Mouse (Mus musculus) kidney, adult 2 months (tissue): ENCODE data around the gene Gm9944.

Source experiments
- CTCF ChIP-seq: fragments of 200-500 bp; conservative IDR thresholded peaks from 2 replicates; pipeline ENCODE4 v1.5.1; 2011; ENCODE audit warnings: low read depth, mild to moderate bottlenecking, control low read depth, low read length, moderate library complexity, mixed read lengths; ENCODE audit not compliant: insufficient read depth, insufficient read length
- POLR2A ChIP-seq: fragments of 200-500 bp; IDR thresholded peaks from one replicate; pipeline ENCODE4 v1.6.1; 2011; ENCODE audit warnings: low read depth, low read length, control low read depth

DNA sequence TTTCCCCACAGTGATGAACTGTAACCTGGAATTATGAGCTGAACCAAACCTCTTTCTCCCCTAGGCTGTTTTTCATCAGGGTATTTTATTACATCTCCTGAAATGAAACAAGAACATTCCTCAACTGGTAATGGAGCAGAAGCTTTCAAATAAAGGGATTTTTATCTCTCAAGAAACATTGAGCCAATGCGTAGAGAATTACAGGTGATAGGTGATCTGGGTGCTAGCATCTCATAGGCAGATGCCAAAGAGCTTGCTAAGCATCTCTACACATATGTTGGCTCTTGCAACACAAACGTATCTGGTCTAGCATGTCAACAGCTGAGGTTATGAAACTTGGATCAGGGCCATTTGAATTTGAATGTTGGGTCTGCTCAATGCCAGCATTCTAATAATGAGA, 12.1 kb upstream of the Gm9944 start:
- TF ChIP-seq CTCF (no peak), POLR2A (no peak)
